Mouse (Mus musculus): ENCODE data around the gene Tmem43.

Gene Tmem43

DNA sequence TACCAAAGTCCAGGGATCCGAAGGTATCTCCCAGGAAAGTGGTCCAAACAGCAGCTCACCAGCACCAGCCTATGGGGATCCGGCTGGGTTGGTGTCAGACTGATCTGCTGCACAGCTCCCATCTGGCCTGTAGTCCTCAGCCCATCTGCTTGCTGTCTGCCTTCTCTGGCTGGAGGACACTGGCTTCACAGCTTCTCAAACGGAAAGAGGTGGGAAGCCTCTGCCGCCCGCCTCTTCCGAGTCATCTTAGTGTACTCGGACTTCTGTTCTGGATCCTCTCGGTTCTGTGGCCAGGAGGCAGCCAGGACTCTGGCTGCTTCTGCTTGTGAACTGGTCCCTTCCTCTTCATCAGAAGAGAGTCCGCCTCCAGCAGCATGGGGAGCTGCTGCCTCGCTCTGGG is 16.4 kb downstream of the Tmem43 start:
- DNase-seq (ENCODE audit: low read depth), result no peak

DNA sequence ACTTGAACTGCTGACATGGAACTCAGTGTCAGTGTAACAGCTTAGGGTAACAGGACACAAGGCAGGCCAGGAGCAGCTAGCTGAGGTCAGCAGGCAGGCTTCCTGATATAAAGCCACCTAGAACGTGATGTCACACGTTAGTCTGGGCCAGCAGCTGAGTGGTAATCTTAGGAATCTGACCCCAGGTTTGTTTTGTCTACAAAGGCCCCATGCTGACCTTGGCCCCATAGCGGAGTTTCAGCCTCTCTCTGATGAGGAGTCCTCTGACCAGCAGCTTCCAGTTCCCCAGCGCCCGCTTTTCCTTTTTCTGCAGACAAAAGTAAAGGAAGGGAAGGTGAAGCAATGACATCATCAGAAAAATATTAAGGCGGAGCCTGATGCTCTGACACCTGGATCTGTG is 17.5 kb downstream of the Tmem43 start:
- no peak for DNase-seq (ENCODE audit: low read depth)

DNA sequence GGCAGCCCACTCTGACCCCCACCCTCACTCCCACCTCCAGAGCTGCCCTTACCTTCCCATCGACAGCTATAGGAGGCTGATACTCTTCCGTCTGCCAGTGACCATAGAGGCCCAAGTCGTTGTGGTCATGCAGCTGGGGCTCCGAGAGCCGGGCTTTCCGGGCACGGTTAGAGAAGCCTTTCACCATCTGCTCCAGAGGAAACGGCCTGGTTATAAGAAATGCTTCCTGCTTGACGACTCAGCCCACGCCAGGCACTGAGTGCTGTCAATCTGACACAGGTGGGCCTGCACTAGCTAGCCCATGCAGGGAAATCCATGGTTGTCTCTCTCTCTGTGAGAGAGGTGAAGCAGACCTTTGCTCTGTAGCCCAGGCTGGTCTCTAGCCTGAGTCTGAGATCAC is 19.6 kb downstream of the Tmem43 start:
- no peak for DNase-seq (ENCODE audit: low read depth)

DNA sequence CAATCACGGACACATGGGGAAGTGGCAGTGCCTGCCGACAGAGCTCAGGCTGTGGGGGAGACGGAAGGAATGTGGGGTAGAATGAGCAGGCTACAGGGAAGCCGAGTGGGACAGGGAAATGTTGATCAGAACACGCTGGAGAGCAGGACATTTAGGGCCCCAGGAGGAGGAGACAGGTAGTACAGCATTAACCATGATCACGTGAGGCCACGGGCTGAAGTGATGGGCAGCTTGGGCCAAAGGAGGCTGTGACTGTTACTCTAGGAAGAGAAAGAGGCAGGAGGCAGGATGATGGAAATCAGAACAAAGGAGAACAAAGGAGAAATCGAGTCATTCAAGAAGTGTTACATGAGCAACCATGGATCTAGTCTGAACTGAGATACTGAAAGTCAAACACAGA is 21.0 kb downstream of the Tmem43 start:
- no peak for DNase-seq (ENCODE audit: low read depth)

DNA sequence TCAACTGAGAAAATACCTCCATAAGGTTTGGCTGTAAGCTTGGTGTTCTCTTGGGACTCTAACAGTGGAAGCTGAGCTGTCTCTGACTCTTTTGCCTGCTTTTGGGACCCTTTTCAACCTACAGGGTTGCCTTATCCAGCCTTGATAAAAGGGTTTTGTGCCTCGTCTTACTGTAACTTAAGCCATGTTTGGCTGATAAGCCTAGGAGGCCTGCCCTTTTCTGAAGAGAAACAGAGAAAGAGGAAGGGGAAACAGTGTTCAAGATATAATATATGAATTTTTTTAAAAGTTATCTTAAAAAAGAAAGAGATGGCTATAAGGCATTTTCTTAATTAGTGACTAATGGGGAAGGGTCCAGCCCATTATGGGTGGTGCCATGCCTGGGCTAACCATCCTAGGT is 29.8 kb downstream of the Tmem43 start:
- no peak for DNase-seq (ENCODE audit: low read depth)

DNA sequence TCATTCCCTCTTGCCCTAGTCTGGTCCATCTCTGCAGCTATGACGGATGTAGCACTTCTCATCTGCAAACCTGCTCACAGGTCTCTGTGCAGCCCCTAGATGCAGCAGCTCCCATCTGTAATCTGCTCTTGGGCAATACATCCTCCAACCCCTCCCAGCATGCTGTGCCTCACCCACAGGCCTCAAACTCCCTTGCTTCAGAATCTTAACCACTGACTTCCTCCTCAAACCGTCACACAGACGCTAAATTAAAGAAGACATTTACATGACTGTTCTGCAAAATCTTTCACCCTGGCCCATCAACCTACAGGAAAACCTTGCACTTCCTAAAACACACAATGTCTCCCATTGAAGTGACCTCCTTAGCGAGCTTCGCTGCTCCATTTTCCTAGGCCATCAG is 32.5 kb downstream of the Tmem43 start:
- DNase-seq (ENCODE audit: low read depth), result peak; percentile 53

DNA sequence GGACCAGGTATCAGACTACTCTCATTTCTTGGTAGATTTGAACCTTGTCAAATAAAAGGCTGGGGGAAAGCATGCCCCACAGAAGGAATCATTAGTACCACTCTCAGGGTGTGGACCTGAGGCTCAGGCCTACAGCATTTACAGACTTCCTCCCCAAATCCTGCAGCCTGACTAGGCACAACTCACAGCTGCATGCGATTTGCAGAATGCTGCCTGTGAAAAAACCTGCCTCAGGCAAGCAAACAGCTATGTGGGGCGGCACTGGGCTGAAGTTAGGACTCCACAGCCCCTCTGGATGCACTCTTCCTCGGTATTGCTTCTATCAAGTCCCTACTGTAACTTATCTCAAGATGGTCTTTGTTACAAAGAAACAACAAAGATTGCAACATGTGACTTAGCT is 34.5 kb downstream of the Tmem43 start:
- peak; percentile 9 for DNase-seq (ENCODE audit: low read depth)

DNA sequence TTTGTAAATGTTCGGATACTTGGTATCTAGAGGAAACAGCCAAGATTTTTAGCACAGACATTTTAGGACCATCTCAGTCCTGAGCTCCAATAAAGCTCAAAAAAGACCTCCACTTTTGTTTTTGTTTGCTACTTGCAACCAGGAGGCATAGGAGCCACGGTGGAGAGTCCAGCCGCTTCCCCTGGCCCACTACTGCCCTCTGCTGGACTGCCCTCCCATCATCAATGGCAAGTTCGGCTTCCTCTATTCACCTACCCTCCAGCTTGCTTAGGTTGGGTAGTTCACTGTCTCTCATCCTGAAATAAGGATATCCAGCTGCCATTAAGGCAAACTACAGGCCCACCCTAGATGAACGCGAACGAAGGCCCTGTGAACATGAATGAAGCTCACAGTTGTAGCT is 35.8 kb downstream of the Tmem43 start:
- peak; percentile 81 for DNase-seq (ENCODE audit: low read depth)

DNA sequence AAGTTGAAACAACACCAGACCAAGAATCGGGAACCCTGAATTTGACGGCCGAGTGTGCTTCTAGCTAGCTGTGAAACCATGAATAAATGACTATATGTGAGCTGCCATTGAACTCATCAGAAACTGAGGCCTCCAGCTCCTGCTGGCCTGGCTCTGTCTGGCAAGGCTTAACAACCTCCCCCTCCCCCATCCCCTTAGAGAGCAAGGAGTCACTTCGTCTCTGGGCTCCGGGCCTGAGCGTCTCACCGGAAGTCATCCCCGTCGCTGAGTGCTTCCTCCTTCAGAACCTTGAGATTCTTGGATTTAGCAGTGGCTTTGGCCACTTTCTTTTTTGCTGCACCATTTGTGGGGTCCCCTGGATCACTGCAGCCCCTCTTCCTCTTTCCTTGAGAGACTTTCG is 36.7 kb downstream of the Tmem43 start:
- peak; percentile 35 for DNase-seq (ENCODE audit: low read depth)

DNA sequence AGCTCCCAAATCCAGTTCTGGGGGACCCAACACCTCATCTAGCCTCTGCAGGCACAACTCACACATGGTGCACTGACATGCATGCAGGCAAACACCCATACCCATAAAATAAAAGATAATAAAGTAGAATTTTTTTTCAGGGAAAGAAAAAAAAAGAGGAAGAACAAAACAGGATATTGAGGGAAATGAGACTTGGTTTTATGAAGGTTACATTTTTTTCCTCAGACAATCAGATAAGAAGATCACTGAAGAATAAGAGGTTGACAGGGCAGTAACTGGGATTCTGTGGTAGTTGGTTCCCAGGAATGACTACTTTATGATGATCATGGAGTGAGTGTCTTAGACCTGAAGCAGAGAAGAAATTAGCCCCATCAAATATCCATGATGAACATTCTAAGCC is 40.6 kb downstream of the Tmem43 start:
- DNase-seq (ENCODE audit: low read depth), result no peak

DNA sequence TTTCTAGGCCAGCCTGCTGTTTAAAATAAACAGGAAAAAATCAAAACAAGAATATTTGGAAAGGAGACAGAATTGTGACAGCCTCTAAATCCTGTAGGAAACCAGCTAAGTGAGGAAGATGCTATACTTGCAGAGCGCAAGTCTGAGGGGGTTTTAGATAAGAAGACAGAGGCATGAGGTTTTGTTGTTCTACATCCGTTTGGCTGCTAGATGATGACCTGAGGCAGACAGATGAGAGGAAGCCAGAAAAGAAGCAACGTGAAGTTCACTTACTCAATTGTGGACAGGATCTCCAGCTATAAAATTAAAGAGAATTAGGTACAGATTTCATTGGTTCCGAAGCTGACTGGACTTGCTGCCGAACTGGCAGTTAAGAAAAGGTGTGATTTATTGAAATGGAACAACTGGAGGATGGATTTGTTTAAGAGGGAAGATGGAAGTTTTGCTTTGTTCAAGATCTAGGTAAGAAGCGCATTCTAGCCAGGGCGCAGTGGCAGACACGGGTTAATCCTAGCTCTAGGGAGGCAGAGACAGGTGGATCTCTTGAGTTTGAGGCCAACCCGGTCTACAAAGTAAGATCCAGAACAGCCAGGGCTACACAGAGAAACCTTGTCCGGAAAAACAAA is 41.3 kb downstream of the Tmem43 start:
- DNase-seq (ENCODE audit: low read depth), result peak; percentile 48

DNA sequence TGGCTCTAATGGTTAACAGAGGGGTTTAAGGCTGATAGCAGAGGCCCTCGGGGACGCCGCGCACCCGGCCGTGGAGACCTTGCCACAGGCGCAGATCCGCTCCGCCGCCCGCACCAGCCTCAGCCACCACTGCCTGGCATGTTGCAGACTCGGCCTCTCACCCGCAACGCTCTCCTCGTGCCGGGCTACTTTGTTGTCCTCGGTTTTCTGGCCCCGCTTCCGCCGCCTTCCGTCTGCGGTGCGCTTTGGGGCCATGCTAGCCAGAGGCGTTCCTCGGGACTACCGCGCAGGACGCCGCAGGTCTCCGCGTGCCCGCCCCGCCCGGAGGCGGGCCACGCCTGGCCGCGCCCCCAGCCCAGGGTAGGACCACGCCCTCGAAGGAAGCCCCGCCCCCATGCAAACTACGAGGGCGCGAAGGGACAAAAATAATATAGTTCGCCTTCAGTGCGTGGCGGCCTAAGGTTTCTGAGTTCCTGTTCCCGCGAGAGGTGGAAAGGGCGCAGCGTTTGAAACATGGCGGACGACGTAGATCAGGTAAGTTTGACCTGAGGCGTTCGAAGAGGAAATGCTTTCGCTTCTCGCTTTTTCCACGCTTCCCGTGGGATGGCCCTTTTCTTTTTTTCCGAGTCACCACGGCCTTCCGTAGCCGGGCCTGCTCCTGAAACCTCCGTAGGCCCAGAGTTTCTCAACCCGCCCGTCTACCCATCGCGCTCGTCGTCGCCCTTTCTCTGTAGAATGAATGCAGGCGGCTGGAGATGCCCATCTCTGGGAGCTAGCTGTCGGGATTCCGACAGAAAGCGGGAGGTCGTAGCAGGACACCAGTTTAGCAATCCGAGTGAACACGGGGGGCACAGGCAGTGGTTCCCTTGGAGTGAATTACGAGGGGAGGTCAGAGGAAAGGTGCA is 42.3 kb downstream of the Tmem43 start, which contains the start of the genes Xpc and Lsm3:
Xpc (minus strand) TSS at position 344 of the 905 bp plus-strand sequence.
Lsm3 (plus strand) TSS at position 384 of the 905 bp plus-strand sequence.
- DNase-seq (ENCODE audit: low read depth), result peak; percentile 99

DNA sequence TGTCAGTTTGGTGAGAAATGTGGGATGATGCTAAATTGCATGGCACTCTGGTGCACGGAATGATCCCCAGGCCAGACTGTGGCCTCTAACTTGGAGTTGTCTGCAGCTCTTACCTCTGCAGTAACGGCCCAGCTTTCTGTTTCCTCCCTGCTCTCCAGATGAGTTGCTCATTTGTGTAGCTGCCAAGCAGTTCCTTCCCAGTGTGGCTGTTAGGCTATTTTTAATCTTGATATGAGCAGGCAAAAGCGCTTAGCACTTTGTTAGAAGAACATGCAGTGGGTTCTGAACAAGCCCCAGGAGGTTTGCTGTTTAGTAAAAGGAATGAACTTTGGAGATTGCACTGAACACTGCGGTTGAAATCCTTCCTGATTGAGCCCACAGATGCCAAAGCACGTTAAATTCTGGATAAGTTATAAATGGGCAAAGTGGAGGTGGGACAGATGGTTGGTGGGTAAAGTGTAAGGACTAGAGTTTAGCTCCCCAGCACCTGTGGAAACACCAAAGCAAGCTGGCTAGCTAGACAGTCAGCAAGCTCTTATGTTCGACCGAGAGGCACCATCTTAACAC is 45.0 kb downstream of the Tmem43 start:
- DNase-seq (ENCODE audit: low read depth), result no peak

DNA sequence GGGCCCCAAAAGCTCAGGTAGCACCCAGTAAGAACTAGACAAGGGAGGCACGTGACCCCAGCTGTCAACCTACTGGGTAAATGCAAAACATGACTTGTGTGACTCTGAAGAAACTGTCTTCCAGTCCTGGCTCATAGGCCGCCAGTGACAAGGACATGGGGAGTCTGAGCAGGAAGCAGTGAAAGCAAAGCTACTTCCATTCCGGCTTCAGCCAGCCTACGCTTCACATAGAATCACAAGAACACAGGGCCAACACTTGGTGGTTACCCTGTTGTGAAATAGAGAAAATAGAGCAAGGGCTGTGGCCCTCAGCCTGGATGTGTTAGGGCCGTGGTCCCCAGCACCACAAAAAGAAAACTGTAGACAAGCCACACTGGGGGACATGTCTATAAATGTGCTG is 49.3 kb downstream of the Tmem43 start:
- DNase-seq (ENCODE audit: low read depth), result no peak

DNA sequence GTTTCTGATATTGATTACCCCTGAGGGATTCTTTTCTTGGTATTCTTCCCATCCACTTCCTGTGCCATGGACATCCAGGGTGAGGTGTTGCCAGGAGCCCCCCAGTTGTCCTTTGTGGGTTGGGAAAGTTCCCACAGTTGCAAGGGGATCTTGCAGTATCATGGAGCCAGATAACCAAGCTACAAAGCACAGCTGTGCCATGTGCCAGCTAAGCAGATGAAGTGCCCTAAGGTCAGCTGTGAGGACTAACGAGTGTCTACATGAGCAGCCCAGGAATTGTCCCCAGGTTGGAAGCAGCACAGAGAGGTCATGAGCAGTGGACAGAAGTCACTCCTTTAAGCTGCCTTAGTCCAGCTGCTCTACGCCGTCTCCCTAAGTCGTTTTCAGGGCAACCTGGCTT is 52.0 kb downstream of the Tmem43 start:
- no peak for DNase-seq (ENCODE audit: low read depth)

DNA sequence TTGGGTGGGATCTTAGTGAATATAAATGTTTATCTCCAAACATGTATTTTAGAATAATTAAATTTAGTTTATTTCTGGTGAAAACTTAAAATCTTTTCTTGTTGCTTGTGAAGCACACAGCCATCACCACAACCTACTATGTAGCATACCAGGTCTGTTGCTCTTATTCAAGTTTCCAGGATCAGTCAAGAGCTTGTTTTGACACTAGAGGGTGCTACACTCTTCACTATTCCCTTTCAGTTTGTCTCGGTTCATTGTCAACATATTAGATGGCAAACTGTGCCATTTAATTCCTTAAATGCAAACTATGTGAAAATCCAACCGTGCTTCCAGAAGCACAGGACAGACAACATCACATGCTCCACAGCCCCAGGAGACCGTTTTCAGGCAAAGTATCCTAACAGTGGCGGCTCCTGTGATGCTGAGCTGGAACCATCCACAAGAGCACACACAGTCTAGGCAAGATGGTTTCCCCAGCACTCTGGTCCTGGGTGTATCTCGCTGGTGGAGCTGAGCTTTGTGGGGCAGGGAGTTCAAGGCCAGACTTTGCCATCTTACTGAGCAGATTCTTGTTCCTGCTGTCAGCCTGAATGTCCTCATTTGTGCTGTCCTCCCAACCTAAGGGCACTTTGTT is 53.8 kb downstream of the Tmem43 start:
- peak; percentile 55 for DNase-seq (ENCODE audit: low read depth)

DNA sequence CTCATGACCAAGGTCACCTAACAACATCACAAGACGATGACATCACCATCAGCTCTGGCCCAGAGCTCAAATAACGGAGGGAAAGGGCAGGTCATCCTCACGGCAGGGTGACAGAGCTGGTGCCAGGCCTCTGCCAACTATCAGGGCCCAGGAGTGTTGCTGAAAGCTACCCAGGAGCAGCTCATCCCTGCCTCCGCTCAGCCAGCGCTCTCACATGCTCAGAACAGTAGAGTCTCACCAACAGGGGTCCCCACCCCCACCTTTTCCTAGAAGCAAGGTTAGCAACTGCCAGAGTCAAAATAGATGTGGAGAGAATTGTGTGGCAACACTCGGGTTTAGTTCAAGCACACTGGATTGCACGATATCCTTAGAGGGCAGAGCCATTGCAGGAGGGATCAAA is 54.8 kb downstream of the Tmem43 start:
- DNase-seq (ENCODE audit: low read depth), result no peak

DNA sequence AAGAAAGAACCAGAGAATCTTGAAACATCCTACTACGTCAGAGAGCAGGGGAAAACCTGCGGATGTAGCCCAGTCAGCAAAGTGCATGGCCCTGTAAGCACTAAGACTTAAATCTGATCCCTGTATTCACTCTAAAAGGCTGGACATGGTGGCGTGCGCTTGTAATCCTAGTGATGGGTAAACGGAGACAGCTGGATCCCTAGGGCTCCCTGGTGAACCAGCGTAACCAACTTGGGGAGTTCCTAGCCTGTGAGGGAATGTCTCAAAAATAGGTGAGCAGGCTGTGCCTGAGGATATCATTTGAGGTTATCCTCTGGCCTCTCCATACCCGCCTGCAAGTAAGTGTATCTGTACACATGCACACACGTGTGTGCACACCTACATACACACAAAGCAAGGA is 57.2 kb downstream of the Tmem43 start:
- no peak for DNase-seq (ENCODE audit: low read depth)

DNA sequence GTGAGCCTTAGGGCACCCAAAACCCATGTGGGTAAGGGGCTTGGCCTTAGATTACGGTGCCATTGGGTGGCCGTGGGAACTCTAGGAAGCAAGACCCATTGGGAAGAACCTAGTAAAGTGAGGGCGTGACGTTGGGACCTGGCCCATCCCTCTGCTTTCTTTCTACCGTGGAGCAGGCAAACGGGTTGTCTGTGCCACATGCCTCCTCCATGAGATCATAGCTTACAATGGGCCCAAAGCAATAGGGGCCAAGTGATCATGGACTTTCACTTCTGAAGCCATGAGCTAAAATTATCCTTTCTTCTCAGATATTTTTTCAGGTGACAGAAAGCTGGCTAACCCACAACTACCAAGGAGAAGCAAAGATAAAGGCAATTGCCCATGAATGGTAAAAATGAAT is 57.8 kb downstream of the Tmem43 start:
- DNase-seq (ENCODE audit: low read depth), result no peak

DNA sequence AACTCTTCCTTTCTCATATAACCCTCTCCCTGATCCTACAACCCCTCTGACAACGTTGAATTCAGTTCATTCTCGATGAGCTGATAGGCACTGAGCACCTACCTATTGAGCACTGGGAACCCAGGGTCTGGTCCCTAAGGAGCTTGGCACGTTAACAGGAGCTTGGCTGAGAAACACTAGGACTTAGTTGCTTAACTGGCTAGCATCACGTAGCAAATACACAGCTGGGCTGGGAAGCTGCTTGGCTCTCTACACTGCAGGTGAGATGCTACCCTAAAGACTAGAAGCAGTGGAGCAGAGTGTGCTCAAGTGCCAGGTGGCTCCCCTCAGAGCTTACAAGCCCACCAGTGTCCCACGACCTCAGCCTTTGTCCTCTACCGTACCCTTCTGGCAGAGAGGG is 59.2 kb downstream of the Tmem43 start:
- DNase-seq (ENCODE audit: low read depth), result no peak

DNA sequence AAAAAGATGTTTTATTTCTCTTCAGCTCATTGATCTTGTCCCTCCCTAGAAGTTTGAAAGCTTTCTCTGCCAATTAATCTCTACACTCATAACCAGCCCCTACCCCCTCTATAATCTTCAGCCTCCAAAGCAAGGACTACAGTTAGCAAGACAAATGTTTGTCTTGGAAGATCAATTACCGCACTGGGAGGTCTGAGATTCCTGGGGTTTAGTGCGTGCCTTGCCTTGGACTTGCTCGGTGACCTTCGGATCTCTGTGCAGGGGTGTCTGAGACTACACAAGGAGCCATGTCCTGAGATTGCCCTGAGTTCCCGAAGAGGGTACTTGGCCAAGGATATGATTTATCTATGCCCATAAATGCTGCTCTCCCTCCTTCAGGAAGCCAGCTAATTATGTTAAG is 59.9 kb downstream of the Tmem43 start:
- no peak for DNase-seq (ENCODE audit: low read depth)

DNA sequence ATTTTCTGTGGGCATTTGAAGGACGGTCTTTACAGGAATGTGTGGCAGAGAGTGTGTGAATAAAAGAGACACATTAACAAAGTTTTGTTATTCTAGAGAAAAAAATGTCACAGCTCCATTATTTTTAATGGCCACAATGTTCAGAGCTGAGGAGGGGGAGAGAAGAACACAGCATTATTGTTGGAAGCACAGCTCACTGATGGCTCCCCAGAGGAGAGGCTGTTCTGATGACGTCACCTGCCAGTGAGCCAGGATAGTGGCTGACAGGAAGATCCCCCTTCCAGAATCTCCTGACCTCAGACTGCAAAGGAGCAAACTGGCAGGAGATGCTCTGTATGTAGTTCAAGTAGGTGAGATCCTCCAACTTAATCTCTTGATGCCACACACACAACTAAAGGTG is 60.3 kb downstream of the Tmem43 start:
- DNase-seq (ENCODE audit: low read depth), result no peak

DNA sequence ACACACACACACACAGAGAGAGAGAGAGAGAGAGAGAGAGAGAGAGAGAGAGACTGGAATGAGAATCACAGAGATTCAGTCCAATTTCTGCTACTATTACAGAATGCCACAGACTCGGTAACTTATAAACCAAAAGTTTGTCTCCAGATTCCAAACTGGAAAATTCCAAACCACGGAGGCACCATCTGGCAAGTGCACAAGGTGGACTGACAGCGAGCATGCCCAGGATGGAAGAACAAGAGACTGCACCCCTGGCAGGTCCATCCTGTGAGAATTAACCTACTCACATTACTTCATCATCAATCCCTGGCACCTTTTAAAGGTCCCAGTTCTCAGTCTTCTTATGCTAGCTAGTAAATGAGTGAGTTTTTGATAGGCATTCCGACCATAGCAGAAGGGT is 60.8 kb downstream of the Tmem43 start:
- no peak for DNase-seq (ENCODE audit: low read depth)

Data from naive thymus-derived CD4-positive, alpha-beta T cell, adult 2 months (primary cell).